Mouse (Mus musculus) liver, embryonic 14.5 days (tissue): ENCODE measurements at regions not wholly inside any gene's neighbourhood (a gene's known extent, or its start where the extent isn't known, plus 50 kb on each side); places are given as distances from the start of the nearest gene placed in this dataset.

Experiments used
- CTCF ChIP-seq: IDR thresholded peaks from 2 replicates; pipeline ENCODE4 v1.5.1; 2016; ENCODE audit warnings: antibody characterized with exemption, low read depth, control low read depth
- EP300 ChIP-seq: IDR thresholded peaks from 2 replicates; pipeline ENCODE4 v1.6.1; 2016; ENCODE audit warnings: antibody characterized with exemption, low read depth

GRCm38 (mm10) chr17:83093862-83094261 is 121.2 kb upstream of the Pkdcc start:
- TF ChIP-seq CTCF (no peak), EP300 (no peak)
